Mouse (Mus musculus) MEL (cell line): ENCODE results near the gene Ptpre. TPM values are rescaled to one million over a fixed set of nuclear protein-coding genes. Genes with fewer than 3 reads are reported as not detected.

Source experiments
- DNase-seq: peaks from one replicate; pipeline ENCODE4 v3.0.0; 2011; ENCODE audit warnings: low read depth, low spot score
- H3K27ac ChIP-seq: 2 replicates; pipeline ENCODE4 v1.5.1; 2012; ENCODE audit warnings: low read depth, mild to moderate bottlenecking, control low read depth, low read length, moderate library complexity; ENCODE audit not compliant: control insufficient read depth
- H3K27me3 ChIP-seq, 2 experiments: fragments of 150-350 bp in 1 of 2; sonication (generic) in 1 of 2; 2 replicates each; pipeline ENCODE4 v1.6.1; 2012; ENCODE audit warnings: low read length in 2 of 2, mild to moderate bottlenecking in 2 of 2, improper control_type of control experiment in 1 of 2, moderate library complexity in 1 of 2; ENCODE audit not compliant: insufficient read depth in 2 of 2, control insufficient read depth in 1 of 2
- H3K36me3 ChIP-seq, 2 experiments: 2 replicates each; pipeline ENCODE4 v1.6.1; 2012 to 2014; ENCODE audit warnings: low read length in 2 of 2, improper control_type of control experiment in 1 of 2, inconsistent platforms in 1 of 2, mild to moderate bottlenecking in 1 of 2; ENCODE audit not compliant: insufficient read depth in 2 of 2, control insufficient read depth in 1 of 2
- H3K4me1 ChIP-seq, 2 experiments: fragments of 150-350 bp in 1 of 2; sonication (generic) in 1 of 2; 2 replicates each; pipeline ENCODE4 v1.6.1; 2012; ENCODE audit warnings: low read length in 2 of 2, improper control_type of control experiment in 1 of 2, mild to moderate bottlenecking in 1 of 2; ENCODE audit not compliant: insufficient read depth in 2 of 2, control insufficient read depth in 1 of 2
- H3K4me3 ChIP-seq, 2 experiments: fragments of 150-350 bp in 1 of 2; sonication (generic) in 1 of 2; 2 replicates each; pipeline ENCODE4 v1.5.1; 2012; ENCODE audit warnings: low read depth in 2 of 2, low read length in 2 of 2, mild to moderate bottlenecking in 2 of 2, moderate library complexity in 2 of 2, control low read depth in 1 of 2, improper control_type of control experiment in 1 of 2; ENCODE audit not compliant: control insufficient read depth in 1 of 2, insufficient read depth in 1 of 2
- H3K79me2 ChIP-seq: 2 replicates; pipeline ENCODE4 v1.6.1; 2012; ENCODE audit warnings: mild to moderate bottlenecking, low read length, moderate library complexity; ENCODE audit not compliant: control insufficient read depth, poor library complexity, insufficient read depth
- H3K9ac ChIP-seq: 2 replicates; pipeline ENCODE4 v1.6.1; 2012; ENCODE audit warnings: low read depth, mild to moderate bottlenecking, control low read depth, low read length, moderate library complexity; ENCODE audit not compliant: control insufficient read depth, poor library complexity, severe bottlenecking
- H3K9me3 ChIP-seq: fragments of 150-350 bp; sonication (generic); replicated peaks from 2 replicates; pipeline ENCODE4 v1.6.1; 2012; ENCODE audit warnings: mild to moderate bottlenecking, low read length, improper control_type of control experiment, moderate library complexity; ENCODE audit not compliant: insufficient read depth
- BHLHE40 ChIP-seq: IDR thresholded peaks from 2 replicates; pipeline ENCODE4 v1.6.1; 2012; ENCODE audit warnings: low read depth, mild to moderate bottlenecking, inconsistent platforms, low read length, improper control_type of control experiment, borderline replicate concordance
- CHD2 ChIP-seq: IDR thresholded peaks from 2 replicates; pipeline ENCODE4 v1.6.1; 2011; ENCODE audit warnings: low read length, improper control_type of control experiment
- E2F4 ChIP-seq: IDR thresholded peaks from 2 replicates; pipeline ENCODE4 v1.6.1; 2011; ENCODE audit warnings: low read depth, low read length, improper control_type of control experiment, borderline replicate concordance
- ELF1 ChIP-seq: IDR thresholded peaks from 2 replicates; pipeline ENCODE4 v1.6.1; 2014; ENCODE audit warnings: low read depth, mild to moderate bottlenecking, inconsistent platforms, low read length, improper control_type of control experiment, moderate library complexity
- GATA1 ChIP-seq: IDR thresholded peaks from 2 replicates; pipeline ENCODE4 v1.6.1; 2011; ENCODE audit warnings: low read depth, low read length, improper control_type of control experiment
- HCFC1 ChIP-seq: IDR thresholded peaks from 2 replicates; pipeline ENCODE4 v1.6.1; 2012; ENCODE audit warnings: low read depth, mild to moderate bottlenecking, inconsistent platforms, low read length, improper control_type of control experiment, moderate library complexity
- JUND ChIP-seq: IDR thresholded peaks from 2 replicates; pipeline ENCODE4 v1.6.1; 2011; ENCODE audit warnings: low read depth, mild to moderate bottlenecking, improper control_type of control experiment, low read length
- MAFK ChIP-seq: IDR thresholded peaks from 2 replicates; pipeline ENCODE4 v1.6.1; 2011; ENCODE audit warnings: low read depth, mild to moderate bottlenecking, low read length, improper control_type of control experiment, borderline replicate concordance
- MAX ChIP-seq: IDR thresholded peaks from 2 replicates; pipeline ENCODE4 v1.6.1; 2011; ENCODE audit warnings: low read length, improper control_type of control experiment
- MXI1 ChIP-seq: IDR thresholded peaks from 2 replicates; pipeline ENCODE4 v1.6.1; 2011; ENCODE audit warnings: mild to moderate bottlenecking, low read depth, low read length, improper control_type of control experiment
- MYC ChIP-seq: IDR thresholded peaks from 2 replicates; pipeline ENCODE4 v1.6.1; 2011; ENCODE audit warnings: low read depth, mild to moderate bottlenecking, low read length, improper control_type of control experiment, moderate library complexity
- POLR2A ChIP-seq, 2 experiments: IDR thresholded peaks; 2 replicates each; pipeline ENCODE4 v1.6.1; 2011 to 2012; ENCODE audit warnings: low read length in 2 of 2, mild to moderate bottlenecking in 2 of 2, control low read depth in 1 of 2, improper control_type of control experiment in 1 of 2, low read depth in 1 of 2, moderate library complexity in 1 of 2; ENCODE audit not compliant: control insufficient read depth in 1 of 2, insufficient read depth in 1 of 2, poor library complexity in 1 of 2
- POLR2AphosphoS5 ChIP-seq: IDR thresholded peaks from 2 replicates; pipeline ENCODE4 v1.6.1; 2012; ENCODE audit warnings: low read depth, borderline replicate concordance, mild to moderate bottlenecking, inconsistent platforms, low read length, moderate library complexity, mixed read lengths
- SIN3A ChIP-seq: IDR thresholded peaks from 2 replicates; pipeline ENCODE4 v1.6.1; 2012; ENCODE audit warnings: low read length, improper control_type of control experiment, inconsistent platforms
- TAL1 ChIP-seq: IDR thresholded peaks from 2 replicates; pipeline ENCODE4 v1.6.1; 2012; ENCODE audit warnings: mild to moderate bottlenecking, inconsistent platforms, low read length, moderate library complexity, mixed read lengths
- UBTF ChIP-seq: IDR thresholded peaks from 2 replicates; pipeline ENCODE4 v1.6.1; 2012; ENCODE audit warnings: low read depth, mild to moderate bottlenecking, inconsistent platforms, low read length, improper control_type of control experiment, moderate library complexity, borderline replicate concordance; ENCODE audit not compliant: insufficient read depth
- USF2 ChIP-seq, 2 experiments: IDR thresholded peaks; 2 replicates each; pipeline ENCODE4 v1.6.1; 2011 to 2012; ENCODE audit warnings: improper control_type of control experiment in 2 of 2, low read length in 2 of 2, borderline replicate concordance in 1 of 2, inconsistent platforms in 1 of 2, low read depth in 1 of 2, mild to moderate bottlenecking in 1 of 2; ENCODE audit not compliant: insufficient read depth in 1 of 2
- ZC3H11A ChIP-seq: IDR thresholded peaks from 2 replicates; pipeline ENCODE4 v1.6.1; 2012; ENCODE audit warnings: low read depth, mild to moderate bottlenecking, inconsistent platforms, low read length, improper control_type of control experiment
- ZNF384 ChIP-seq: IDR thresholded peaks from 2 replicates; pipeline ENCODE4 v1.6.1; 2012; ENCODE audit warnings: low read depth, mild to moderate bottlenecking, inconsistent platforms, low read length, improper control_type of control experiment
- polyA plus RNA-seq, 2 experiments: library from polyadenylated mRNA; stranded (reverse) in 1 of 2; unstranded in 1 of 2; fragments of >175 nt in 1 of 2; fragments of >200 nt in 1 of 2; gene quantifications; 2 replicates each; pipeline versions ENCODE4 v1.2.1 to v1.2.4; 2012; ENCODE audit warnings: low replicate concordance in 2 of 2, low read depth in 1 of 2; ENCODE audit not compliant: insufficient read length in 2 of 2, insufficient read depth in 1 of 2, missing spikeins in 1 of 2
- total RNA-seq: library from RNA; depleted of rRNA; stranded (reverse); fragments of 300-350 nt; gene quantifications from 2 replicates; pipeline ENCODE4 v1.2.3, GENCODE M21; 2012

Ptpre gene
- total and polyA plus RNA-seq, 3 experiments: 4.9 to 12.9 TPM; not detected in 1

DNA sequence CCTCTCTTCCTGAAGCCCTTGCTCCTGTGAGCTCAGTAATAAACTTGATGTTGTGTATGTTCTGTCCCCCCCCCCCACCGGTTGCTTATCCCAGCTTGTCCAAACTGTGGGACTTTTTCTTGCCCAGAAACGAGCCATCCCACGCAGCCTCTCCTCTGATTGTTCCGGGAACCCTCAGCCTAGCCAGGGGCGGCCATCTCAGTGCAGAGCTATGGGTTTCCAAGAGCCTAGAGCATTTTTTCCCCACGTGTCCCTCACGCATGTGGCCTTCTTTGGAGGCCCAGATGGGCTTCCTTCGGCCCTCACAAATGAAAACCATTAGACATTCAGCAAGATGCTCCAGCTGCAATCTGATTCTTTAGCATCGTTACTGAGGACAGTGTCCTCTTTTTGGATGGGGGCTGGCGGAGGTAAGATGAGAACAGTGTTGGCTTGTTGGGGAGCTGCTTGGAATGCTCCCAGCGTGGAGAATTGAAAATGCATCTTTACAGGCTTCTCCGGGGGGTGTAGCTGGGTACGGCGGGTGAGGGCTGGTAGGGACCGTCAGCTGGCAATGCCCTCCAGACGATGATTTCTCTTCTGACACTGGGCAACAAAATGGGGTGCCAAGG, 41.5 kb downstream of the Ptpre start:
- H3K27ac ChIP-seq: peak overlapping the region; percentile 99
- no peak overlapping the region for H3K9ac ChIP-seq
- H3K79me2 ChIP-seq: peaks cover 21% of the 10 kb centered on the region
- no peak for TF ChIP-seq MYC
- no peak for TF ChIP-seq TAL1
- no peak for TF ChIP-seq CHD2
- no peak for TF ChIP-seq ZC3H11A
- no peak for TF ChIP-seq JUND
- TF ChIP-seq USF2 (IDR thresholded peaks at IDR 0.05; ENCODE audit: borderline replicate concordance in 1 of 2, insufficient read depth in 1 of 2, low read depth in 1 of 2, low read length in 2 of 2): no peak
- TF ChIP-seq MAFK: no peak
- TF ChIP-seq GATA1: no peak
- TF ChIP-seq MXI1: no peak
- TF ChIP-seq ELF1: no peak
- no peak for TF ChIP-seq POLR2AphosphoS5
- no peak for TF ChIP-seq UBTF
- no peak for TF ChIP-seq BHLHE40
- TF ChIP-seq SIN3A: no peak
- no peak for TF ChIP-seq HCFC1
- TF ChIP-seq MAX: no peak
- no peak for TF ChIP-seq POLR2A (IDR thresholded peaks at IDR 0.05; ENCODE audit: control insufficient read depth in 1 of 2, insufficient read depth in 1 of 2, low read depth in 1 of 2, low read length in 2 of 2, poor library complexity in 1 of 2)
- TF ChIP-seq E2F4: no peak
- TF ChIP-seq ZNF384: no peak
- DNase-seq: no peak
- no peaks in the 10 kb centered on the region for H3K9me3 ChIP-seq
- no peak overlapping the region for H3K4me3 ChIP-seq
- H3K4me1 ChIP-seq: peaks cover 30 to 69% of the 10 kb centered on the region in 2 experiments
- peaks cover 0 to 77% of the 10 kb centered on the region in 2 experiments; a peak in 2 of 4 replicates for H3K36me3 ChIP-seq
- H3K27me3 ChIP-seq: no peaks in the 10 kb centered on the region
